Mouse (Mus musculus) olfactory bulb, adult 2 months (tissue): ENCODE results near the gene Zbtb22.
A peak's percentile ranks its signal among the peaks of the same experiment; 100 is the strongest.

Experiments
- CTCF ChIP-seq: fragments of 200-500 bp; IDR thresholded peaks from 2 replicates; pipeline ENCODE4 v1.5.1; 2012; ENCODE audit warnings: low read depth, mild to moderate bottlenecking, low read length, moderate library complexity; ENCODE audit not compliant: insufficient read depth
- POLR2A ChIP-seq: fragments of 200-500 bp; IDR thresholded peaks from 2 replicates; pipeline ENCODE4 v1.6.1; 2012; ENCODE audit warnings: mild to moderate bottlenecking, low read depth, low read length, moderate library complexity; ENCODE audit not compliant: insufficient read depth

DNA sequence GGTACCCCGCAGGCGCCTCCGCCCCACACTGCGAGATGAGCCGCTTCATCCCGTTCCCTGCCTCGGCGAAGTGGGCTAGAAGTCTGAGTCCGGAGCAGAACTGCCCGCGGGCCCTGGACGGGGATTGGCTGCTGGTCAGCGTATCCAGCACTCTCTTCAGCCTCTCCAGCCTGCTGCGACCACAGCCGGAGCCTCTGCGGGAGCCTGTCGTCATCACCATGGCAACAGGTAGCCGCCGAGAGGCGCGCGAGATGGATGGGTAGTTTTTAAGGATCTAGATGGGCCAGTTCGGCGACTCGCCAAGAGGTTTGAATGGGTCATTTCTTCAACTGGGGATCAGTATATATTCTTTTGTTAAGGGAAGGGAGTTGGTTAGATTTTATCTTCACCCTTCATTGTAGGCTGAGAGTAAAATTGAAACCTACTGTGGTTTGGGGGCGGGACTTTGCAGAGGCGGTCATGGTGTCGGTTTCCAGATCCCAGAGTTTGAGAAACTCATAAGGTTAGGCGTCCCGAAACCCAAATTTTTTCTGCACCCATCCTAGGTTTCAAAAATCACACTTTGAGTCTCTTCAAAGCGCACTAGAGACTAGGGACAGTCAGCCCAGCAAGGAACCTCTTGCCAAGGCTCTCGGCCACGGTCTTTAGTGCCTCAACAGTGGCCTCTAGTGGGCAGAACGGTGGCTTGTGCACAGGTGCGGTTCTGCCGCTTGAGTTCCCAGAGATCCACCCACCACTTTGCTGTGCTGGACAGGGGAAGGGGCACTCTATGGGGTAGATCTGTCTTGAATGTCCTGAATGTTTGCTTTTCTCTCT, 4.8 kb downstream of the Zbtb22 start:
- peak; percentile 79 for TF ChIP-seq CTCF
- TF ChIP-seq POLR2A: no peak
